Mouse (Mus musculus) myocyte (in vitro differentiated cells): ENCODE measurements around the gene Edar.

Experiments used
- MYOG ChIP-seq, 3 experiments: IDR thresholded peaks; one replicate each; pipeline ENCODE4 v1.6.1; 2011; ENCODE audit warnings: control low read depth in 2 of 3, low read depth in 2 of 3, mild to moderate bottlenecking in 2 of 3; ENCODE audit not compliant: insufficient read length in 2 of 3, control insufficient read depth in 1 of 3, insufficient read depth in 1 of 3
- POLR2A ChIP-seq: IDR thresholded peaks from one replicate; pipeline ENCODE4 v1.6.1; 2011; ENCODE audit warnings: low read depth, mild to moderate bottlenecking, control low read depth, moderate library complexity; ENCODE audit not compliant: insufficient read length
- REST ChIP-seq: IDR thresholded peaks from one replicate; pipeline ENCODE4 v1.6.1; 2011; ENCODE audit warnings: mild to moderate bottlenecking, control low read depth, moderate library complexity; ENCODE audit not compliant: insufficient read depth, insufficient read length
- TCF12 ChIP-seq: IDR thresholded peaks from one replicate; pipeline ENCODE4 v1.6.1; 2011; ENCODE audit warnings: mild to moderate bottlenecking, control low read depth; ENCODE audit not compliant: poor library complexity, insufficient read depth, severe bottlenecking
- TCF3 ChIP-seq: IDR thresholded peaks from one replicate; pipeline ENCODE4 v1.6.1; 2011; ENCODE audit warnings: low read depth, control low read depth; ENCODE audit not compliant: insufficient read length
- USF1 ChIP-seq: IDR thresholded peaks from one replicate; pipeline ENCODE4 v1.6.1; 2011; ENCODE audit warnings: low read depth, mild to moderate bottlenecking, control low read depth, moderate library complexity

- TF ChIP-seq MYOG (IDR thresholded peaks at IDR 0.05; ENCODE audit: control insufficient read depth in 1 of 3, insufficient read depth in 1 of 3, insufficient read length in 2 of 3, low read depth in 2 of 3): no peak
- TF ChIP-seq REST: no peak
- TF ChIP-seq POLR2A: no peak
- no peak for TF ChIP-seq TCF3
- TF ChIP-seq TCF12: no peak
- TF ChIP-seq USF1: no peak
Measured at GRCm38 (mm10) chr10:58713225-58713624, 37.8 kb upstream of the Edar start.
